Mouse (Mus musculus) brain, embryonic 14.5 days (tissue): Measurements from ENCODE around the gene Fam216a.

Source experiments
- CTCF ChIP-seq: fragments of 200-500 bp; IDR thresholded peaks from 2 replicates; pipeline ENCODE4 v1.5.1; 2012; ENCODE audit warnings: inconsistent platforms, mild to moderate bottlenecking, moderate library complexity, borderline replicate concordance; ENCODE audit not compliant: insufficient read depth, insufficient read length; ENCODE audit errors: extremely low read depth
- POLR2A ChIP-seq: fragments of 200-500 bp; IDR thresholded peaks from 2 replicates; pipeline ENCODE4 v1.6.1; 2012; ENCODE audit warnings: mild to moderate bottlenecking, inconsistent platforms, borderline replicate concordance; ENCODE audit not compliant: poor library complexity, insufficient read depth, insufficient read length, severe bottlenecking; ENCODE audit errors: extremely low read depth

DNA sequence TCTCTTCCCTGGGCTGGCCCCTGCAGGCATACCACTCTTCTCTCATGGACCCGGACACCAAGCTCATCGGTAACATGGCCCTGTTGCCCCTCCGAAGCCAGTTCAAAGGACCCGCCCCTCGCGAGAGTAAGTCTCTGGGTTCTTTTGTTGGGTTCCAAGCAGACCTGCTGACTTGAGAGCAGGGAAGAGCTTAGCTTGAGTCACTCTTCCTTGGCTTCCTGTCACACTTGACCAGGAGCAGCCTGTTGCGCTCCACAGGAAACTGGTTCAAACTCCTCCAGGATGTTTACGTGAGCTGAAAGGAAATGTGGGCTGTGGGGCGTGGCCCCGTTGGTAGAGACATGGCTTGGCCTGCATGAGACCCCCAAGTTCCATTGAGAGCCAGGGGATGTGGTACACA lies 24.6 kb upstream of the Fam216a start:
- TF ChIP-seq CTCF (no peak), POLR2A (no peak)
